Mouse (Mus musculus) forebrain, embryonic 11.5 days (tissue): ENCODE data around the gene Cpsf6. TPM values are rescaled to one million over a fixed set of nuclear protein-coding genes. Genes with fewer than 3 reads are reported as not detected.

Experiments
- ATAC-seq: fragments of 200-750 bp; cut with Nextera tagmentation; replicated peaks from 2 replicates; pipeline ENCODE4 v1.8.0; 2017; ENCODE audit warnings: moderate TSS enrichment; ENCODE audit not compliant: low FRiP score
- DNase-seq: peaks from one replicate; pipeline ENCODE4 v3.0.0-alpha.2; 2017; ENCODE audit warnings: low spot score
- H3K27ac ChIP-seq: fragments of 300-500 bp; sonication (generic); 2 replicates; pipeline ENCODE4 v1.5.1; 2014; ENCODE audit warnings: low read depth, low read length
- H3K27me3 ChIP-seq: fragments of 300-500 bp; sonication (generic); 2 replicates; pipeline ENCODE4 v1.6.1; 2014; ENCODE audit warnings: mild to moderate bottlenecking, low read length, mixed read lengths; ENCODE audit not compliant: control insufficient read depth, insufficient read depth
- H3K36me3 ChIP-seq: fragments of 300-500 bp; sonication (generic); 2 replicates; pipeline ENCODE4 v1.6.1; 2014; ENCODE audit warnings: mild to moderate bottlenecking, low read length, moderate library complexity, mixed read lengths; ENCODE audit not compliant: control insufficient read depth, insufficient read depth
- H3K4me1 ChIP-seq: fragments of 300-500 bp; sonication (generic); replicated peaks from 2 replicates; pipeline ENCODE4 v1.6.1; 2014; ENCODE audit warnings: low read length, mixed read lengths; ENCODE audit not compliant: control insufficient read depth, insufficient read depth
- H3K4me2 ChIP-seq: fragments of 300-500 bp; sonication (generic); 2 replicates; pipeline ENCODE4 v1.6.1; 2014; ENCODE audit warnings: low read depth, mild to moderate bottlenecking, low read length, moderate library complexity, mixed read lengths; ENCODE audit not compliant: severe bottlenecking
- H3K4me3 ChIP-seq: fragments of 300-500 bp; sonication (generic); 2 replicates; pipeline ENCODE4 v1.5.1; 2014; ENCODE audit warnings: low read depth, low read length
- H3K9ac ChIP-seq: fragments of 300-500 bp; sonication (generic); 2 replicates; pipeline ENCODE4 v1.6.1; 2014; ENCODE audit warnings: low read length
- H3K9me3 ChIP-seq: fragments of 300-500 bp; sonication (generic); 2 replicates; pipeline ENCODE4 v1.6.1; 2016; ENCODE audit warnings: low read length, mixed read lengths; ENCODE audit not compliant: control insufficient read depth
- WGBS: fragments of 180-500 bp; shearing (Covaris S2); extraction: QIAGEN DNeasy Blood & Tissue Kit; methylation state at CpG from one replicate; pipeline ENCODE4 v1.1.7; 2014; 5-methylcytosine and 5-hydroxymethylcytosine counted together
- polyA plus RNA-seq: library from polyadenylated mRNA; unstranded; fragments of >200 nt; fragmentation: Nextera tagmentation; extraction: Ambion mirVana; gene quantifications from 2 replicates; pipeline ENCODE4 v1.2.1, GENCODE M21; 2014

The Cpsf6 gene
- polyA plus RNA-seq, 1 experiment from 2014 or later: 282 TPM

GRCm38 (mm10) chr10:117378642-117379041 lies 1.2 kb downstream of the Cpsf6 start:
- WGBS: 99% methylated on average over 3 of the region's 3 CpGs
- Histone ChIP-seq H3K27ac (no peak overlapping the region), H3K9me3 (no peaks in the 10 kb centered on the region), H3K27me3 (no peaks in the 10 kb centered on the region), H3K4me1 (no peaks in the 10 kb centered on the region), H3K9ac (no peak overlapping the region), H3K4me2 (no peak overlapping the region), H3K36me3 (no peaks in the 10 kb centered on the region), H3K4me3 (no peak overlapping the region)
- DNase-seq (no peak), ATAC-seq (no peak)

DNA sequence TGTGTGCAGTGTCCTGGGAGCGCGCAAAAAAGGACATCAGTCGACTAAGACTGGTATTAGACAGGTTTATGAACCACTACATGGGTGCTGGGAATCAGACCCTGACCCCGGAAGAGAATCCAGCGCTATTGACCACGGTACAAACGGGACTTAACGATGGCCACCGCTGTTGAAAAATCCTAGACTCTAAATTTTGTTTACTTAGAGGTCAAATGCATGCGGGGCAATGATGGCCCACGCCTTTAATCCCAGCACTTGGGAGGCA lies 1.6 kb downstream of the Cpsf6 start:
- ATAC-seq (no peak), DNase-seq (no peak)
- WGBS: 93% methylated on average over 11 of the region's 11 CpGs
- Histone ChIP-seq H3K9me3 (no peaks in the 10 kb centered on the region), H3K4me3 (no peak overlapping the region), H3K27ac (no peak overlapping the region), H3K4me2 (no peak overlapping the region), H3K4me1 (no peaks in the 10 kb centered on the region), H3K9ac (no peak overlapping the region), H3K27me3 (no peaks in the 10 kb centered on the region), H3K36me3 (no peaks in the 10 kb centered on the region)

DNA sequence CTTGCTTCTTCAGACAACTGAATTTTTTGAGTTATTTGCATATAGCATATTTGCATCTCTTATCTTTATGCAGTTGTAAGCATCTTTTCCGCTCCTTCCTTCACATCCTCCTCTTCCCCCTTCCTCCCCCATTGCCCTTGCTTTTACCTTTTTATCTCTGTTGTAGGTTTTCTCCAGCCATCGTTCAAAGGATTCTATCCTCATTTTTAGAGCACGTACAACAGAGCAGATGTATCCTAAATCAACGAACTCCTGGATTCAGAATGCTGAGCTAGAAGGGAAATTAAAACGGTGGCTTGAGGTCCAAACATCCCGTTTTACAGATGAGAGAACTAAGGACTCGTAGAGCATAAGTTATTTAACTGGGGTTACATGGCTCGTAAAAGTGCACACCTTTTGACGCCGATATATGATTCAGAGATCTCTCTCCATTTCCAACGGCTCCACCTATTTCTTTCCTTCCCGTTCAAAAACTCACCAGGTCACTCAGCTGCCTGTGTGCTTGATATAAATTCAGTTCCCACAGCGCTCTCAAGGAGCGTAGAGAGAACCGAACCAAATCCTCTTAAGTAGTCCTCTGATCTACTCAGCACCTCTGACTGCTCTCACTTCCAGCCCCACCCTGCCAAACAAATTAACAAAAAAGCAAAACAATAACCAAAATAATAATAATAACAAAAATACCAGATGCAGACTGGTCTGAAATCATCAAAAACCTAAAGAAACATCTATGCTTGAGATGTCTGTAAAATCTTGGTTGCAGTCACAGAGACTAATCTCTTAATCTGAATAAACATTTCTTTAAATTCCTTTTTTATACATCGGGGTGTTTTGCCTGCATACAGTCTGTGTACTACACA lies 2.2 kb downstream of the Cpsf6 start:
- no peaks in the 10 kb centered on the region for H3K27me3 ChIP-seq
- H3K9me3 ChIP-seq: no peaks in the 10 kb centered on the region
- ATAC-seq: no peak
- H3K4me1 ChIP-seq: no peaks in the 10 kb centered on the region
- peak overlapping the region; percentile 67 for H3K9ac ChIP-seq
- peak overlapping the region; percentile 99 for H3K4me3 ChIP-seq
- peak overlapping the region; percentile 86; the same call in 1 of the 2 replicates for H3K27ac ChIP-seq
- H3K36me3 ChIP-seq: no peaks in the 10 kb centered on the region
- no peak for DNase-seq
- peak overlapping the region; percentile 57 for H3K4me2 ChIP-seq
- 14% methylated on average over 16 of the region's 16 CpGs for WGBS

DNA sequence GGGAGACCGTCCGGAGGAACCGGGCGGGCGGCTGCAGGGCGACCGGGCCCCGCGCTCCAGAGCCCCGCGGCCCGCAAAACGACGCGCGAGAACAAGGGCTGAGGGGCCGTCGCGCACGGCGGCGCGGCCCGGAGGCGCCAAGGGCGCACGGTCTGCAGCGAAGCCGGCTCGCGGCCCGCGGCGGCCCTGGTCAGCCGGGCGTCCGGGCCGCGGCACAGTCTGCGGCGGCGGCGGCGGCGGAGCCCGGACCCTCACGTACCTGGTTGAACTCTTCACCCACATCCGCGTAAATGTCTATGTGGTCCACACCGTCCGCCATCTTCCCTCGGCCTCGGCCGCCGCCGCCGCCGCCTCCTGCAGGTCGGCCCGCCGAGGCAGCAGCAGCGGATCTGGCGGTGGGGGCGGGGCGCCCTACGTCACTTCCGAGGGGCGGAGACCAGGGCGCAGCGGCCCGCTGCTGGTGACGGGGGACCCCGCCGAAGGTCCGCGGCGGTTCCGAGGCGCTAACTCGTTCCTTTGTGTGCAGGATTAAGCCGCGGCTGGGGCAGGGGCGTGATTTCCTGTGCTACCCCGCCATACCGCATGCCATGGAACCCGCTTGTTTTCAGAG lies 3.1 kb downstream of the Cpsf6 start:
- peak; percentile 99 for DNase-seq
- H3K9me3 ChIP-seq: no peaks in the 10 kb centered on the region
- under 1% methylated on average over 85 of the region's 86 CpGs for WGBS

DNA sequence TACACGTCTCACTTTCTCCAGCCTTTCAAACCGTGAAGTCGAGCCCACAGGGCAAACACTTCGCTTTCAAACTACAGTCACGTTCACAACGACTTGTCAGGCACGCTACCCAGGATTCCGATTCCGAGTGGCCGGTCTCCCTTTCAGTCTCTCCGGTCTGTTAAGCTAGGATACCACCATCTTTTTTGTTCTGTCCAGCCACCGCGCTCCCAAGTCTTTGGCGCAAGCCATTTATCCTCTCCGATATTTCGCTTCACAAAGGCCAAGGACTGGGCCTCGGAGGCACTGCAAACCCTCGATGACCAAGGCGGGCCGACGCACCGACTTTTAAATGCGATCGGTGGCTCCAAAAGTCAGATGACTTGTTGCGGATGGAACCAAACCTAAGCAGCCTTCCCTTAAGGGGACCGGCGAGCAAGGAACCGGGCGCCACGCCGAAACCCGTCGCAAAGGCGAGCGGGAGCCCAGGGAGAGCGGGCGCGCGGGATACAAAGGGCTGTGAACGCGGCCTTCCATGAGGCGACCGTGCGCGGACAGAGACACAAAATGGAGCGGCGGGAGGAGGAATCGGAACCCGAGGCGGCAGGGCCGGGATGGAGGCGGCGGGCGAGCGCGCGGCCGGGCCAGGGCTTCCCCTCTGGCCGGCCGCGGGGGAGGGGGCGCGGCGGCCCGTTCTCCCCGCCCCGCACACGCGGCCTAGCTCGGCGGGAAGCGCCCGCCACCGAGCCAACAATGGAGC lies 3.8 kb downstream of the Cpsf6 start:
- Histone ChIP-seq H3K27ac (peak overlapping the region; percentile 86), H3K4me1 (no peaks in the 10 kb centered on the region), H3K9ac (peak overlapping the region; percentile 100), H3K9me3 (no peaks in the 10 kb centered on the region), H3K4me3 (peak overlapping the region; percentile 99), H3K36me3 (no peaks in the 10 kb centered on the region), H3K4me2 (peak overlapping the region; percentile 60), H3K27me3 (no peaks in the 10 kb centered on the region)
- peak; percentile 80 for DNase-seq
- peak; percentile 68 for ATAC-seq
- under 1% methylated on average over 65 of the region's 74 CpGs for WGBS

More for the DNA sequence above, 3.1 kb downstream of the Cpsf6 start:
- H3K4me1 ChIP-seq: no peaks in the 10 kb centered on the region
- no peaks in the 10 kb centered on the region for H3K27me3 ChIP-seq
- peak overlapping the region; percentile 99 for H3K4me3 ChIP-seq
- H3K36me3 ChIP-seq: no peaks in the 10 kb centered on the region
- ATAC-seq: peak; percentile 97
- peak overlapping the region; percentile 100 for H3K9ac ChIP-seq
- H3K27ac ChIP-seq: peak overlapping the region; percentile 86
- H3K4me2 ChIP-seq: peak overlapping the region; percentile 60; the same call in 1 of the 2 replicates

- H3K4me2 ChIP-seq: peak overlapping the region; percentile 60
- no peaks in the 10 kb centered on the region for H3K36me3 ChIP-seq
- H3K4me3 ChIP-seq: peak overlapping the region; percentile 99
- DNase-seq (no peak), ATAC-seq (no peak)
- WGBS: 28% methylated on average over 10 of the region's 10 CpGs
- H3K4me1 ChIP-seq: no peaks in the 10 kb centered on the region
- no peaks in the 10 kb centered on the region for H3K27me3 ChIP-seq
- peak overlapping the region; percentile 39; the same call in 1 of the 2 replicates for H3K9ac ChIP-seq
- H3K27ac ChIP-seq: no peak overlapping the region
- H3K9me3 ChIP-seq: no peaks in the 10 kb centered on the region
Observed at GRCm38 (mm10) chr10:117375163-117375562, 4.7 kb downstream of the Cpsf6 start.

- DNase-seq: peak; percentile 77
- peaks cover 20% of the 10 kb centered on the region for H3K36me3 ChIP-seq
Observed at GRCm38 (mm10) chr10:117363106-117363505, 16.7 kb downstream of the Cpsf6 start.

GRCm38 (mm10) chr10:117358891-117359290 lies 20.9 kb downstream of the Cpsf6 start:
- WGBS: 89% methylated on average over 11 of the region's 11 CpGs
- no peak overlapping the region for H3K9ac ChIP-seq
- H3K4me1 ChIP-seq: no peaks in the 10 kb centered on the region
- no peaks in the 10 kb centered on the region for H3K9me3 ChIP-seq
- peaks cover 30% of the 10 kb centered on the region for H3K36me3 ChIP-seq
- no peak overlapping the region for H3K4me2 ChIP-seq
- no peak for ATAC-seq
- no peak for DNase-seq
- no peaks in the 10 kb centered on the region for H3K27me3 ChIP-seq
- H3K4me3 ChIP-seq: no peak overlapping the region
- H3K27ac ChIP-seq: no peak overlapping the region

More at GRCm38 (mm10) chr10:117363106-117363505, 16.7 kb downstream of the Cpsf6 start:
- Histone ChIP-seq H3K9me3 (no peaks in the 10 kb centered on the region), H3K9ac (no peak overlapping the region), H3K27ac (no peak overlapping the region), H3K4me1 (no peaks in the 10 kb centered on the region), H3K4me2 (no peak overlapping the region), H3K4me3 (no peak overlapping the region), H3K27me3 (no peaks in the 10 kb centered on the region)
- no peak for ATAC-seq
- 48% methylated on average over 3 of the region's 3 CpGs for WGBS
